Mouse (Mus musculus): ENCODE measurements at regions not wholly inside any gene's neighbourhood (a gene's known extent, or its start where the extent isn't known, plus 50 kb on each side); places are given as distances from the start of the nearest gene placed in this dataset.

GRCm38 (mm10) chr15:31155141-31155540 lies 69.0 kb upstream of the Dap start:
- no peaks in the 10 kb centered on the region for H3K9me3 ChIP-seq (ENCODE audit: control insufficient read depth, low read length)
- H3K4me3 ChIP-seq (ENCODE audit: low read depth, low read length): no peak overlapping the region
- H3K27me3 ChIP-seq (ENCODE audit: control insufficient read depth, insufficient read depth, low read length): no peaks in the 10 kb centered on the region
- TF ChIP-seq CTCF (IDR thresholded peaks at IDR 0.05; ENCODE audit: low read depth) (no peak), EP300 (optimal IDR thresholded peaks at IDR 0.05) (no peak)
- H3K36me3 ChIP-seq (ENCODE audit: control insufficient read depth, insufficient read depth, low read length): no peaks in the 10 kb centered on the region
- no peak for ATAC-seq (ENCODE audit: low FRiP score, low TSS enrichment)
- no peaks in the 10 kb centered on the region for H3K4me1 ChIP-seq (replicated peaks; ENCODE audit: control insufficient read depth, insufficient read depth)
- no peak for DNase-seq (ENCODE audit: low spot score)
- 31% methylated on average over 9 of the region's 9 CpGs for WGBS
- H3K9ac ChIP-seq (ENCODE audit: low read length): no peak overlapping the region
- H3K27ac ChIP-seq (replicated peaks): no peak overlapping the region
- H3K4me2 ChIP-seq (replicated peaks; ENCODE audit: low read depth): no peak overlapping the region

DNA sequence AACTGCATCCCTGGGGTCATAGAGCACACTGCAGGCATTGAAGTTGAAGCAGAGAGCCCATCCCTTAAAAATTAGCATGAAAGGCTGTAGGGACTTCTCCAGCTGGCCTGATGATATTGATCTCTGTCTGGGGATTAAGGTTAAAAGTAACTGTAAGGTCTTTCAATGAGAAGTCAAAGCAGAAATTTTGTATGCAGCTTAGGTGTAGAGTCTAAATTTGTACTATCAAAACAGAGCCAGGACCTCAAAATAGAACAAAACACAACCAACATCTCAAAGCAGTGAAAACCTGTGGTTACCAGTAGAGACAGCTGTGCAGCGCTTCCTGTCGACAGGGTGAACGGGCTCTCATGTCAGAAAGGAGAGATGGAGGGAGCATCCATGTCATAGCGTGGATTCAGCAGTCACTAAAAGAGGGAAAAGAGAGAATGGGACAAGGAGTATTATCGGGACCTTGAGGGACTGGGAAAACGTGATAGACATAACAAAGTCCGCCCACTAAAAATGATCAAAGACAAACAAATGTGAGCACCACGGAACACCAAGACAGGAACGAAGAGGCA lies 57.5 kb upstream of the Dap start:
- 65% methylated on average over 9 of the region's 9 CpGs for WGBS
- Histone ChIP-seq H3K9ac (ENCODE audit: low read length) (no peak overlapping the region), H3K27ac (replicated peaks) (no peak overlapping the region), H3K4me2 (replicated peaks; ENCODE audit: low read depth) (no peak overlapping the region), H3K4me3 (ENCODE audit: low read depth, low read length) (no peak overlapping the region), H3K9me3 (ENCODE audit: control insufficient read depth, low read length) (no peaks in the 10 kb centered on the region), H3K4me1 (replicated peaks; ENCODE audit: control insufficient read depth, insufficient read depth) (no peaks in the 10 kb centered on the region), H3K27me3 (ENCODE audit: control insufficient read depth, insufficient read depth, low read length) (no peaks in the 10 kb centered on the region), H3K36me3 (ENCODE audit: control insufficient read depth, insufficient read depth, low read length) (no peaks in the 10 kb centered on the region)
- ATAC-seq (ENCODE audit: low FRiP score, low TSS enrichment) (no peak), DNase-seq (ENCODE audit: low spot score) (no peak)
- no peak for TF ChIP-seq EP300 (optimal IDR thresholded peaks at IDR 0.05)
- no peak for TF ChIP-seq CTCF (IDR thresholded peaks at IDR 0.05; ENCODE audit: low read depth)

- TF ChIP-seq CTCF (IDR thresholded peaks at IDR 0.05; ENCODE audit: low read depth): no peak
- no peak for TF ChIP-seq EP300 (optimal IDR thresholded peaks at IDR 0.05)
- no peak for DNase-seq (ENCODE audit: low spot score)
- no peak overlapping the region for H3K4me2 ChIP-seq (replicated peaks; ENCODE audit: low read depth)
- WGBS: 90% methylated on average over 5 of the region's 5 CpGs
- no peaks in the 10 kb centered on the region for H3K4me1 ChIP-seq (replicated peaks; ENCODE audit: control insufficient read depth, insufficient read depth)
- no peak for ATAC-seq (ENCODE audit: low FRiP score, low TSS enrichment)
- no peaks in the 10 kb centered on the region for H3K27me3 ChIP-seq (ENCODE audit: control insufficient read depth, insufficient read depth, low read length)
- H3K36me3 ChIP-seq (ENCODE audit: control insufficient read depth, insufficient read depth, low read length): no peaks in the 10 kb centered on the region
- H3K9me3 ChIP-seq (ENCODE audit: control insufficient read depth, low read length): no peaks in the 10 kb centered on the region
- no peak overlapping the region for H3K27ac ChIP-seq (replicated peaks)
- H3K9ac ChIP-seq (ENCODE audit: low read length): no peak overlapping the region
- no peak overlapping the region for H3K4me3 ChIP-seq (ENCODE audit: low read depth, low read length)
Measured at GRCm38 (mm10) chr15:31167506-31167905, 56.6 kb upstream of the Dap start.

- Histone ChIP-seq H3K36me3 (ENCODE audit: control insufficient read depth, insufficient read depth, low read length) (no peaks in the 10 kb centered on the region), H3K4me1 (replicated peaks; ENCODE audit: control insufficient read depth, insufficient read depth) (no peaks in the 10 kb centered on the region), H3K4me3 (ENCODE audit: low read depth, low read length) (no peak overlapping the region), H3K9me3 (ENCODE audit: control insufficient read depth, low read length) (no peaks in the 10 kb centered on the region), H3K9ac (ENCODE audit: low read length) (no peak overlapping the region), H3K27ac (replicated peaks) (no peak overlapping the region), H3K27me3 (ENCODE audit: control insufficient read depth, insufficient read depth, low read length) (no peaks in the 10 kb centered on the region), H3K4me2 (replicated peaks; ENCODE audit: low read depth) (no peak overlapping the region)
- 85% methylated on average over 9 of the region's 9 CpGs for WGBS
- TF ChIP-seq CTCF (IDR thresholded peaks at IDR 0.05; ENCODE audit: low read depth): no peak
- TF ChIP-seq EP300 (optimal IDR thresholded peaks at IDR 0.05): no peak
- no peak for ATAC-seq (ENCODE audit: low FRiP score, low TSS enrichment)
- DNase-seq (ENCODE audit: low spot score): no peak
Measured at GRCm38 (mm10) chr15:31168191-31168590, 55.9 kb upstream of the Dap start.

- 62% methylated on average over 6 of the region's 6 CpGs for WGBS
- no peaks in the 10 kb centered on the region for H3K4me1 ChIP-seq (replicated peaks; ENCODE audit: control insufficient read depth, insufficient read depth)
- H3K36me3 ChIP-seq (ENCODE audit: control insufficient read depth, insufficient read depth, low read length): no peaks in the 10 kb centered on the region
Measured at GRCm38 (mm10) chr15:31173309-31174115, 50.6 kb upstream of the Dap start.

More at GRCm38 (mm10) chr15:31173309-31174115, 50.6 kb upstream of the Dap start:
- Histone ChIP-seq H3K4me2 (replicated peaks; ENCODE audit: low read depth) (no peak overlapping the region), H3K27me3 (ENCODE audit: control insufficient read depth, insufficient read depth, low read length) (no peaks in the 10 kb centered on the region), H3K4me3 (ENCODE audit: low read depth, low read length) (no peak overlapping the region), H3K27ac (replicated peaks) (no peak overlapping the region), H3K9ac (ENCODE audit: low read length) (no peak overlapping the region), H3K9me3 (ENCODE audit: control insufficient read depth, low read length) (no peaks in the 10 kb centered on the region)
- no peak for DNase-seq (ENCODE audit: low spot score)
- TF ChIP-seq EP300 (optimal IDR thresholded peaks at IDR 0.05) (no peak), CTCF (IDR thresholded peaks at IDR 0.05; ENCODE audit: low read depth) (no peak)
- ATAC-seq (ENCODE audit: low FRiP score, low TSS enrichment): no peak
